Mouse (Mus musculus): ENCODE results near the gene Ubl3.

Gene Ubl3

DNA sequence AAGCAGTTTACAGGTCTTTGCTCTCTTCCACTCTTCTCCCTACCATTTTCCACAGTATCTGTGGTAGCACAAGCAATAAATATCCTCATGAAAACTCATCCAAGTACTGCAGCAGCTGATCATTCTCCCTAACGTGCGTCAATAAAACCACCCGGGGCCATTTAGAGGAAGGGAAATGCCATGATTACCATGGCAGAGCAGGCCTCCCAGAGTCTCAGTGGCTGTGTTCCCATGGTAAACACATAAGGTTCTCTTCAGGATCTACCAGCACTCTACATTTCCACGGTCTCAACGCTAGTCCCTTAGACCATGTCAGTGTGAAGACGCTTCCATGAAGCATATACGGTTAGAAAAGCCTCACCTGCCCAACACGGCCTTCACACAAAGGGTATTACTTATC, 26.0 kb downstream of the Ubl3 start:
- no peak for DNase-seq (ENCODE audit: low spot score)

DNA sequence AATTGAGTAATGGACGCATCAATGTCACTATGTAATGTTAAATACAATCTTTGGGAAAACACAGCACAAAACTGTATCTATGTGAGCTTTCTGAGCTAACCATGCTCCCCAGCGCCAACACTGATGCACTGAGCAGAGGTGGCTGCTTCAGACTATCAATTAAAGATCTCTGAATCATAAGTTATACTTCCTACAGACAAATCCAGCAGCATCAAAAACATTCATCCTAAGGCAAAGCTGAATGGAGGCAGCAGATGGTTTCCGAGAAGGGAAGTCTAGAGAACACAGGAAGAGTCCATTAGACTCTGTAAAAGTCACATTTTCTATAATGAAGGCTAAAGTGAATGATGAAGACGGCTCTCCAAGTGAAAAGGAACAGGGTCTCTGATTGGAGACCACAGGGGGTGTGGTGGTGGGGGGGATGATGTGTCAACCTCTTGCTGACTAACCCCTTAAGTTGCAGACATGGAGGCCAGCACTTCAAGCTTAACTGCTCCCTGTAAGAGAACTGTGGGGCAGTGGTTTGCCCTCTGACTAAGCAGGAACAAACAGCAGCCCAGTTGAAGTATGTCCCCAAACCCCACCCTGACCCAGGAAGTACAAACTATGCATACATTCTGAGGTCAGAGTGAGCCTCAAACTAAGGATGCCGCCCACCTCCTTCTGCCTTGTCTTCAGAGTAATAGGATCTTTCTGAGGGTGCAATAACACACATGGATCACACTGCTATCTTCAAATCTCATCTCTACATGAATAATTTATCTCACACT, 29.2 kb downstream of the Ubl3 start:
- no peak for DNase-seq (ENCODE audit: low spot score)

DNA sequence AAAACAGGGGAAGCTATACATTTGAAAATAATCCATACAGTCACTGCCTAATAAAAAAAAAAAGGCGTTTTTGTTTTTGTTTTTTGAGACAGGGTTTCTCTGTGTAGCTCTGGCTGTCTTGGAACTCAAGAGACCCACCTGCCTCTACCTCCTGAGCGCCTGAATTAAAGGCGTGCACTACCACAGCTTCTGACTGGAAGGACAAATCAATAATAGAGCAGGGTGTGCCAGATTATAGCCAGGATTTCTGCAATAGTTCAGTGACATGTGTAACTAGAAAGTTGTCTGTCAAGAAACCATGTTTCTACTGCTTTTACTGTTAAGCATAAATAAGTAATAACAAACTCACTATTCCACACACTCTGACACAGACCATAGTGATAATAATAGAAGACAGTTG, 30.2 kb downstream of the Ubl3 start:
- DNase-seq (ENCODE audit: low spot score) = no peak

DNA sequence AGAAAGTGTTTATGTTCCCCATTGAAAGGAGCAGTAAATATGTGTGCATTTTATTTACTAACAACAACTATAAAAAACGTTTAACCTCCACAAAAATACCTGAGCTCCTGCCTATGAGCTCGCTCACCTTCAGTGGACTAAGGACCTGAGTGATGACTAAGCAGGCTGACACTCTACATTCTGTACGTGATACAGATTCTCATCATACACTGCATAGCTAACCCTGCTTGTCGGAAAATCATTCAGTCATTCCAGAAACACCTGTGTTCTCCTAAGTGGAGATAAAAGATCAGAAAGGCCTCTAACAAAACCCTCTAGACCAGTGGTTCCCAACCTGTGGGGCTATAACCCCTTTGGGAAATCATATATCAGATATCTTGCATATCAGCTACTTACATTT, 35.1 kb downstream of the Ubl3 start:
- no peak for DNase-seq (ENCODE audit: low spot score)

DNA sequence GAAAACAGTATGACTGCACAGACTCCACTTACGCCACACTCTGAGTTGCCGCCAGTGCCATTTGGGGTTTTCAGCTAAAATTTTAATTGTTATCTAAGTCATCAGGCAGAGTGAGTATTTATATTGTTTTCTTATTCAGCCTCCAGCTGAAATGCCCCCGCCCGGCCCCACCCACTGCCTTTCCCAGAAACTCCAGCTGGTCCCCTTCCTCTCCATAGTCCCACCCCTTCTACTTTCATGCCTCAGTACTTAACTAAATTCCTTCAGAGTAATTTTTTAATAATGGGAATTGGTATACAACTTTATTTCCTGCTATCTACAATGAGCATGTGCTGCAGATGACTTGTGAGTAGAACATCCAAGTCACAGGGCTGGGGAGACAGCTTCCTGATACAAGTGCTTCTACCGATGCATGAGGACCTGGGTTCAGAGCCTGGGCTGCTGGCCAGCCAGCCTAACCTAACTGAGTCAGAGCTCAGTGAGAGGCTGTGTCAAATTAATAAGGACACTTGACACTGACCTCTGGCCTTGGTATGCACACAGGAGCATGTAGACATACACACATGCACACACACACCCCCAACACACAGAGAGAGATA, 40.4 kb downstream of the Ubl3 start:
- no peak for DNase-seq (ENCODE audit: low spot score)

DNA sequence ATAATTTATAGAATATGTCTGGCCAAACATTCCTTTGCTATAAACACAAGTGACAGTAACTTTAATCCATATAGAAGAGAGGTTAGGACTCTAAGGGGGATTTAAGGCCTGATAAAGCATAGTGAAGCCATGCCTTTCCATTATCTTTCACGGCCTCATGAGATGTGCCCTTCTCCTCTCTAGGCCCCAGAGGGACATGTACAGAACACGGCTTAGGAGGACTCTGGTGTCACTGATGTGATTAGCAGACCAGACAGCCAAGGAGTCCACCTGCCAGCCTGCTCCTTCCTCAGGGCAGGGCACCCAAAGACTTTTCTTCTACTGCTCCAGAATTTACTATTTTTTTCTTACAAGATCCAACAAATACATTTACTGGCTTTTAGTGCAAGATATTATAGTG, 42.3 kb downstream of the Ubl3 start:
- no peak for DNase-seq (ENCODE audit: low spot score)

DNA sequence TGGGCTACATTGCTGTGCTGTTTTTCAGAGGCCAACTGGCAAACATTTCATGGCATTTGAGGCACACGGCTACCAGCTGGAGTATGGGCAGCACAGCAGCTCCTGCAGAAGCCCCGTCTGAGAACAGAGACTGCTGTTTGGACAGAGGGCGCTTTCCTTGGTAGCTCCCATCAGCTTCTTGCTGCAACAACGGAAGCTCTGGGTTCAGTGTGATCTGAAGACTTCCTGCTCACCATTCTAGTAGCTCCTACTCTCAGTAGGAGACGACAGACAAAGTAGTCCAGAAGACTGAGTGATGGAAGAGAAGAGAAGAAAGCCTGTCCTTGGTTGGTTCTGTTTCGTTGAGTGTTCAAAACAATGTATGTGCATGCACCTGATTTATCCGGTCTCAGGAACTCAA, 42.9 kb downstream of the Ubl3 start:
- no peak for DNase-seq (ENCODE audit: low spot score)

DNA sequence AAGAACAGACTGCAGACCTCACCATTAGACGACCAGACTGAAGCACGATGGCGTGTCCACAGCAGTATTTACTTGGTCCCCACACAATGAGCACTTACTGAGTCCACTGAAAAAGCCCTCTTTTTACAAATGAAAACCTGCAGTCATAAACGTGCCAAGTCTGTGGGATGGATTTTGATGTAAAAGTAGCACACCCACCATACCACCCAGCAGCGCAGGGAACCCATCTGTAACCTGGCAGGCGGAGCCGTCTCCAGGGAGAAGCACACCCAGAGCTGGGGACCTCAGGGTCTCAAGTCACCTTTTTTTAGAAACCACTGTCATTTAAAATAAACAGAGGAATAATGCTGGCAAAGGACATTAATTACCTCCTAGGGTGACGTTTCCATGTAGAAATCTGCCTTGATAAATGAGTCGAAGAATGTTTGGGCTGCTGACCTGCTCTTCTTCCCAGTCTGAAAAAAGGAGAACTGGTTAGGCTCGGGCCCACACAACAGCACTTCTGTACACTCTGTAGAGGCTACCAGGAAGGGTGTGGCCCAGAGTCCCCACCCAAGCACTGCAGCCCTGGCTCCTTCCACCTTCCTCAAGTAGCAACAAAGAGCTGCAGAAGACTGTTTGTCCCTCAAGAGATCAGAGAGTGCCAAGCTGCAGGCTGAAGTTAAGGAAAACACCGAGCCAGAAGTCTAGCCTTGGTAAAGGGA, 43.5 kb downstream of the Ubl3 start:
- DNase-seq (ENCODE audit: low spot score) = no peak

DNA sequence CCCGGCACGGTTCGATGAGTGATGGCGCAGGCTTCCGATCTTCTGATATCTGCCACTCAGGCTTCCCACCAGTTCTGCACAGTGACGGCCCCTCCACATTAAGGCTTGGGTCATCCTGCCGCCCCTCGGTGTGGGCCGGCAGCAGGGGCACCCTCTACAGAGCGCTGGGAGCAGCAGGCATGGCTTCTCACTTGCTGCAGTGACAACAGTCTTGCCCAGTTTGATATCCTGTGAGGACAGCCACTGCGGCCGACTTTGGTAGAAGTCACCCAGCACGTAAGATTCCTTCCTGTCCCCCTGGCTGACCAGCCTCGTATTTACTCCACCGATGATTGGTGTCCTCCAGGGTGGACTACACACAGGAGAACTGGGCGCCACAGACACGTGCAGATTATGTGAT, 47.2 kb downstream of the Ubl3 start:
- DNase-seq (ENCODE audit: low spot score) = no peak

DNA sequence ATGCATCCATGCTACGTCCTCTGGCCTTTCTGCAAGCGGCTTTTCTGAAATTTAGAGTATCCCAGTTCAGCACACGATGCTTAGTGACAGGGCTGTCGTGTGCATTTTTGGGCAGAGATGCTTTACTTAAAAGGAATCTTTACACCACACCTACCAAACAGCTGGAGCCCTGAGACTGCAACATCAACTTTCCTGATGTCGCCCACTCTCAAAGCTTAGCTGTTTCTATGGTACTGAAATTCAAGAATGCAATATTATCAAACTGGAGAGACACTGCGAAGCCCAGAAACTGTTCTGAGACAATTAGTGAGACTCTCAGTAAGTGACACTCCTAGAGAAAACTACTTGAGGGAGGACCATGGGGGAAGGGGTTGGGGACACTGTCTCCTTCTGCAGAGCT, 50.4 kb downstream of the Ubl3 start:
- DNase-seq (ENCODE audit: low spot score) = no peak

DNA sequence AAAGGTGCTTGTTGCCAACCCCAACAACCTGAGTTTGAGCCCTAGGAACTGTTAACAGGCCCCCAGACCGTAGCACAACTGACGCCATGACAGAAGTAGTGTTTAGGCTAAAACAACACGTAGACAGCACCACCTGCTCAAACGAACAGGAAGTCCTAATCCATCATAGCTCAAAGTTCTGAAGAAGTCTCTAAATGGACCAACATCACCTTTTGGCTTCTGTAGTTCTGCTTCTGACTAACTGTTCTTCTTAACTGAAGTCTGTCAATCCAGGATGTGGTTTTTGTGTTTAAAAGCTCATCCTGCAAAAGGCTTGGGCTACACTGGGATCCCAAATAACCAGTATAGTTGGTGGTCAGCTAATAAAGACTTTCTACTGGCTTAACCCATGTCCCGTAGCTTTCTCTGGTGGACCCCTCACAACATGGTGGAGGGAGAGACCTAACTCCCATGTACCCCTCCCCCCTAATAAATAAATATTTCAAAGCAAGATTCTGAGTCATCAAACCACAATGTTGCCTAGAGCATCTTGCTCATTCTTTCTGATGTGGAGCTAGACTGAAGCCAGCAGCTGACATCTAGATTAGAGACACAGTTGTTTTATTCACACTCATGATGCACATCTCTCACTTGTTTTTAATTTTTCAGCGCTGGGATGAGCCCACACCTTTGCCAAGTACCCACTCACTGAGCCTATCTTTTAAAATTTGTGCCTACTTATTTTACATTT, 51.2 kb downstream of the Ubl3 start:
- no peak for DNase-seq (ENCODE audit: low spot score)

DNA sequence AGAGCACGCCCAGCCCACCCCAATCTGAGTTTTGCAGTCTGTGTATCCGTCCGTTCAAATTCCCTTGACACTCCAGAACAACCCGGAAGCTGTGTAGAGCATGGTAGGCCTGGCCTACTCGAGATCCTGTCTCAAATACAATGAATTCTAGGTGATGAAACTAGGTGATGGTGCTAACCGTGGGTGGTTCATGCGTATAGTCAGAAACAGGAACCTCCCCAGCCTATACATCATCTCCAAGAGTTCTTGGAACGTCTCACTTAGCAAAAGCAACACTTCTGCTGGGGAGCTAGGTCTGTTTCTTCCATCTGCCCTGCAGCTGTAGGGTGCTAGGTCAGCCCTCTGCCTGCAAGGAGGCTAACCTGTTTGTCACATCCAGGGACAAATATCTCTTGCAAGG, 52.1 kb downstream of the Ubl3 start:
- no peak for DNase-seq (ENCODE audit: low spot score)

DNA sequence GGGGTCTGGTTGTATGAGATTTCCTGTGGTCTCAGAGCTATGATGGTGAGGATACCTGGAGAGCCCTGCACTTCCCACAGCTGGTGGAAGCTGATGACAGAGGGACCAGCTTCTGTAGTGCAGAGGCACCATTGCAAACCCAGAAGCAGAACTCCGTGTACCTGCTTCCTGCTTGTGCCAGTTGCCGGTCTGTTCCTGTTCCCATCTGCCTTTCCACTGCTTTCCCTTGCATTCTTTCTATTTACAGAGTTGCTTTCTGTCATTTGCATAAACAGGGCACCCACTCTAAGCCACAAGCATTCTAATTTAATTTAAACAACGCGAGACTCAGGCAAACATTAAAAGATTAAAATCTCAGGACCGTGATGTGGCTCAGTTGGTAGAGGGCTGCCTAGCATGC, 53.0 kb downstream of the Ubl3 start:
- DNase-seq (ENCODE audit: low spot score) = peak; percentile 27

DNA sequence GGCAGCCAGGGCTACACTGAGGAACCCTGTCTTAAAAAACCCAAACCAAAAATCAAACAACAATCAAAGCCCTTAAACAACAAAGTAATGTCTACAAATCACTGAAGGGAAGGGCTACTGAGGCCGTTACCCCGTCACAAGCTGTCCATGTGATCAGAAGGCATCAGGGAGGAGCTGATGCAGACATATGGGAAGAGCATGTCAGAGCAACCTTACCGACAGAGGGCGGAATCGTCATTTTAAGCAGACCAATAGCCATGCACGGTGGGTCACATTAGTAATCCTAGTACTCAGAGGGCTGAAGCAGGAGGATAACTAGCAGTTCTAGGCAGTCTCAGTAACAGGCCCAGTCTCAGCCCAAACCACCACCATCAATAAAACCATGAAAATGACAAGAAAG, 56.6 kb downstream of the Ubl3 start:
- DNase-seq (ENCODE audit: low spot score) = no peak

DNA sequence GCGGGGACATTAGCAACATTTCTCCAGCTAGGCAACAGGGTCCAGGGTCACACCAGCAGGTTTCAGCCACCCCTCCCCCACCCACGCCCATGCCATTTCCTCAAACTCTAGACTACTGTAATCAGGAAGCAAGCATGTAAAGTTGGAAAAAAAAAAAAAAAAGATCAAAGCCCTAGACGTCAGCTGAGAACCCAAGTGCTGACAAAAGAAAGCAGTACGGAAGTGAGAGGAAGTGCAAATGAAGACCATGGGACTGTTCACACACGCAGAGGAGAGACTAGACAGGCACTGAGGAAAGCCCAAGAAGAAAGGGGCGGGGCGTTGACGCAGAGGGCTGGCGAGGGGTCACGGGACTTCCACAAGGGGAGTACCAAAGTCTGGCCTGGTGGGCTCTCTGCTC, 57.4 kb downstream of the Ubl3 start:
- no peak for DNase-seq (ENCODE audit: low spot score)

DNA sequence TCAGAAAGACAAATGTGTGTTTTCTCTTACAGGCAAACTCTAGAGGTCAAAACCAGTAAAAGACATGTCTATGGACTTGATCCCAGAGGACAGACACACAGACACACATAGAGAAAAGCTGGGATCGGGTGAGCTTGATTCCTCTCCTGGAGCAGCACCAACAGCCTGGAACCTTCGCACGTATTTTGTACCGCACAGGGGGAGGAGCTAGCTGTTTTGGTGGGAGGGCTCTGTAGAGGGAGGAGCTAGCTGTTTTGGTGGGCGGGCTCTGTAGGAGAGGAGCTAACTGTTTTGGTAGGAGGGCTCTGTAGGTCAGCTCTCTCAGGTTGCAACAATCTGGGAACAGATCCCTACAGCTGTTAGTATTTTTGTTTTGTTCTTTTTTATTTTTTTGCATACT, 58.3 kb downstream of the Ubl3 start:
- no peak for DNase-seq (ENCODE audit: low spot score)

DNA sequence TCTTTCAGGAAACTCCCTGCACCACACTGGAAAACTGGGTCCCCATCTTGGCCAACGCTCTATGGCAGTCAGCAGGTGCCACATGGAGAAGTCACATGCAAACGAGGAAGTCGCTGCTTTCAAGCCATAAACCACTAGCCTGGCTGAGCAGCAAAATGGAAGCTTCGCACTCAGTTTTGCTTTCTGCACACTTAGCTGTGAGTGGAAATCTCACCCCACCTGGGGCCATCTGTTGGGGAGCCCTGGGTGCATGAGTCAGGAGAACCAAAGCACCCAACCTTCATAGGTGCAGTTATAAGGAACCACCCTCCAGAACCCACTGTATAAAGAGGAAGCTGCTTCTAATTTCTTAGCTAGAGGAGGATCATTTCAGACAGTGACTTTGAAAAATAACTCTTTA, 59.6 kb downstream of the Ubl3 start:
- DNase-seq (ENCODE audit: low spot score) = no peak

DNA sequence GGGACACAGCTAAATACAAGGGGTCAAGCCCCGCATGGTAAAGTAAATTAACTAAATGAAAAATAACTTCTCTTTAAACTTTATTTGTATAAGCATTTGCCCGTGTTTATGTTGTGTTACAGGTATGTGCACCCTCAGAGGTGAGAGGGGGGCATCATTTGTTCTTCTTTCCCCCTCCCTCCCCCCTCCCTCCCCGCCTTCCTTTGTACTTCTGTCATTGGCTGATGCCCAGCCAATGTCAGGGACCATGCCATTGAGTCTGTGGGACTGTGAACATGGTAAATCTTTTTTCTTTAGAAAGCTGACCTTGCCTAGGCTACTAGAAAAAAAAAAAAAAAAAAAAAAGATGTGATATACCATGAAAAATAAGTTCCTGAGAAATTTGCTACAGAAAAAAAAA, 62.2 kb downstream of the Ubl3 start:
- no peak for DNase-seq (ENCODE audit: low spot score)

DNA sequence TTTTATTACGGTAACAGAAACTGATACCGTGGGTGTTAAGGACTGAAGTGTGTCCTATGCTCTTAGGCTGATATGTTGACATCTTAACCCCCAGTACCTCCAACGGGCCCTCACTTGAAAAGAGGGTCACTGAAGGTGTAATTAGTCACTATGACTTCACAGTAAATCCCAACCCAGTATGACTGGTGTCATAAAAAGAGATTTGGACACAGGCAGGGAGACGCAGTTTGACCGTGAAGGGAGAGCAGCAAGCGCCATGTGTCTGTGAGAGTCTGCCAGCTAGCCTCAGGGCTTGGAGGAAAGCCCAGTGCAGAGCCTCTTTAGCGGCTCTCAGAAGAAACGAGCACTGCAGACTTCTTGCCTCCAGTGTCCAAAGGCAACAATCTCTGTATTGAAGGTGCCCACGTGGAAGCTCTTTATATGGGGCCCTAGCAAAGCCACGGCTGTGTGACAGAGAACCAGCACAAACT, 62.8 kb downstream of the Ubl3 start:
- DNase-seq (ENCODE audit: low spot score) = peak; percentile 21

DNA sequence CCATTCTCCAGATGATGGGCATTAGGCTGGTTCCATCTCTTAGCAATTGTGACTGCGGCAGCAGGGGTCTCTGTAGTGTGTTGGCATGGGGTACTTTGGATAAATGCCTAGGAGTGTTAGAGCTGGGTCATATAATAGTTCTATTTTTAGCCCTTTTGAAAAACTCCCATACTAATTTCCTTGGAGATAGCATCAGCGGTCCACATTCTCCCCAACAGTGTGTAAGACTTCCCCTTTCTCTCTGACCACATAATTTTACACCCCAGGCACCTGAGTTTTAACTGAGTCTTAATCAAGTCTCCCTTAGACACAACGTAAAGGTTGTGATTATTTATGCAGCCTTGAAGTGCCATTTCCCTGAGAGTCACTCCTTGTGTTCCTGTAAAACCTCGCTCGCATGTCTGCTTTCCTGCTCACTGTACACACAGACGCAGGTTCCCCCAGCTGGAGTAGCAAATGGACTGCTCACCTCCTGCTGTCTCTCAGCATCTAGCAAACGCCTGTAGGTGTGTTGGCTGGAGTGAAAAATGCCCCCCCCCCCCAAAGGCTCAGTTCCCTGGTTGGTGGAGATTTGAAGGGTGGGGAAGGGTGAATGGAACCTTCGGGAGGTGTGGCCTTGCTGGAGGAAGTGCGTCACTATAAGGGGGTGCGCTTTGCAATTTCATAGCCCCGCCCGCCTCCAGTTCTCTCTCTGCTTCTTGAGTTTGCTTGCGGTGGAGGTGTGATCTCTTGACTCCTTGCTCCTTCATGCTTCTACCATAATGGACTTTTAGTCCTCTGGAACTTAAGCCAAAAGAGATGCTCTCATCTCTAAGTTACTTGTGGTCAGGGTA, 63.5 kb downstream of the Ubl3 start:
- DNase-seq (ENCODE audit: low spot score) = peak; percentile 62

DNA sequence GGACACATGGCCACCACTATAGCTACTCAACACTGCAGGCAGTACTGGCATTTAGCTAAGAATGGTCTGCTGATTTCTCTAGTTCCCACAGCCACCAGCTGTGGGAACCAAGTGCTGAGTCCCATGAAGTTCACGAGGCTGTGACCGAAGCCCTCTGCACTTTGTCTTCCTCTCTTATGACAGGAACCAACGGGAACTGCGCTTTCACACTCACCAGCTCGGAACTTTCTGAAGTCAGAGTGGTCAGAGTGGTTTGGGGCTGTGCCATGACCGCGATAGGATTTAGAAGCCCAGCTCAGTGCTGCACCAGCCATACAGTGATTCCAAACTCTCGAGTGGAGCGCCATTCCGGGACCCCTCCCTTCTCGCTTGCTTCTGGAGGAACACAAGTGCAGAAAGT, 66.4 kb downstream of the Ubl3 start:
- no peak for DNase-seq (ENCODE audit: low spot score)

DNA sequence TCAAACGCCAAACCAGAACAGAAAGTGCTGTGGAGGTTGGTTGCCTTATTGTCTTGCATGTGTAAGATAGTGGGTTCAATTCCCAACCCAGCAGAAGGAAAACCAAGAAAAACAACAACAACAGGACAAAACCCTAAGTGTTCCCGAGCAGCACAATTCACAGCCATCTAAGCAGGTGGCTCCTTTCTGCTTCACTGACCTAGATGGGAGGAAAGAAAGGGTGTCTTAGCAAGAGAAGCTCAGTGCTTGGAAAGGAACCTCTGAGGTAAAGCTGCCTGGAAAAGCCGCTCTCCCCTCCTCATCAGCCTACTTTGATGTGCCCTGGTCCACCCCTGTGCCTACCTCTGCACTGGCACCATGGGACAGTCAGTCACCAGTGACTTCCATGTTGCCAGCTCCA, 70.8 kb downstream of the Ubl3 start:
- DNase-seq (ENCODE audit: low spot score) = no peak

Measured in MN1 (cell line).